Mouse (Mus musculus): ENCODE measurements at regions not wholly inside any gene's neighbourhood (a gene's known extent, or its start where the extent isn't known, plus 50 kb on each side); places are given as distances from the start of the nearest gene placed in this dataset.
"Not testable (repeated sequence)": the region's sequence is repeated elsewhere in the genome, so short reads cannot be mapped to it uniquely, and the experiment has no call there.

GRCm38 (mm10) chr8:109312731-109313130 lies 181.1 kb upstream of the Pmfbp1 start:
- DNase-seq = peak; percentile 42

- DNase-seq = no peak
These were observed 172.9 kb upstream of the Pmfbp1 start for GRCm38 (mm10) chr8:109320955-109321354.

GRCm38 (mm10) chr8:109323351-109323750 lies 170.5 kb upstream of the Pmfbp1 start:
- peak; percentile 73 for DNase-seq

GRCm38 (mm10) chr8:109324241-109324640 lies 169.6 kb upstream of the Pmfbp1 start:
- peak; percentile 81 for DNase-seq

- no peak for DNase-seq
These were observed 157.6 kb upstream of the Pmfbp1 start for GRCm38 (mm10) chr8:109336203-109336602.

GRCm38 (mm10) chr8:109338220-109338835 lies 155.5 kb upstream of the Pmfbp1 start:
- DNase-seq = peak; percentile 77

GRCm38 (mm10) chr8:109340647-109341046 lies 153.2 kb upstream of the Pmfbp1 start:
- DNase-seq = not testable (repeated sequence)

GRCm38 (mm10) chr8:109355168-109355567 lies 138.7 kb upstream of the Pmfbp1 start:
- DNase-seq = no peak

GRCm38 (mm10) chr8:109359396-109360051 lies 134.3 kb upstream of the Pmfbp1 start:
- peak; percentile 58 for DNase-seq

GRCm38 (mm10) chr8:109360081-109360715 lies 133.6 kb upstream of the Pmfbp1 start:
- peak; percentile 77 for DNase-seq

- peak; percentile 68 for DNase-seq
These were observed 132.9 kb upstream of the Pmfbp1 start for GRCm38 (mm10) chr8:109360904-109361303.

- DNase-seq = no peak
These were observed 132.1 kb upstream of the Pmfbp1 start for GRCm38 (mm10) chr8:109361575-109362361.

- no peak for DNase-seq
These were observed 130.5 kb upstream of the Pmfbp1 start for GRCm38 (mm10) chr8:109363185-109363845.

- no peak for DNase-seq
These were observed 119.8 kb upstream of the Pmfbp1 start for GRCm38 (mm10) chr8:109373977-109374376.

GRCm38 (mm10) chr8:109384881-109385280 lies 108.9 kb upstream of the Pmfbp1 start:
- no peak for DNase-seq

GRCm38 (mm10) chr8:109395133-109395855 lies 98.5 kb upstream of the Pmfbp1 start:
- no peak for DNase-seq

- peak; percentile 11 for DNase-seq
These were observed 94.2 kb upstream of the Pmfbp1 start for GRCm38 (mm10) chr8:109399616-109400015.

GRCm38 (mm10) chr8:109400192-109400591 lies 93.6 kb upstream of the Pmfbp1 start:
- DNase-seq = no peak

- no peak for DNase-seq
These were observed 85.9 kb upstream of the Pmfbp1 start for GRCm38 (mm10) chr8:109407913-109408312.

- DNase-seq = no peak
These were observed 83.3 kb upstream of the Pmfbp1 start for GRCm38 (mm10) chr8:109410531-109410930.

GRCm38 (mm10) chr8:109413386-109413785 lies 80.4 kb upstream of the Pmfbp1 start:
- DNase-seq = no peak

GRCm38 (mm10) chr8:109415315-109415714 lies 78.5 kb upstream of the Pmfbp1 start:
- peak; percentile 37 for DNase-seq
